Mouse (Mus musculus): Measurements from ENCODE around the gene 4933414I15Rik. TPM values are rescaled to one million over a fixed set of nuclear protein-coding genes. Genes with fewer than 3 reads are reported as not detected.

The 4933414I15Rik gene
- polyA plus RNA-seq, 1 experiment: 80.1 TPM

DNA sequence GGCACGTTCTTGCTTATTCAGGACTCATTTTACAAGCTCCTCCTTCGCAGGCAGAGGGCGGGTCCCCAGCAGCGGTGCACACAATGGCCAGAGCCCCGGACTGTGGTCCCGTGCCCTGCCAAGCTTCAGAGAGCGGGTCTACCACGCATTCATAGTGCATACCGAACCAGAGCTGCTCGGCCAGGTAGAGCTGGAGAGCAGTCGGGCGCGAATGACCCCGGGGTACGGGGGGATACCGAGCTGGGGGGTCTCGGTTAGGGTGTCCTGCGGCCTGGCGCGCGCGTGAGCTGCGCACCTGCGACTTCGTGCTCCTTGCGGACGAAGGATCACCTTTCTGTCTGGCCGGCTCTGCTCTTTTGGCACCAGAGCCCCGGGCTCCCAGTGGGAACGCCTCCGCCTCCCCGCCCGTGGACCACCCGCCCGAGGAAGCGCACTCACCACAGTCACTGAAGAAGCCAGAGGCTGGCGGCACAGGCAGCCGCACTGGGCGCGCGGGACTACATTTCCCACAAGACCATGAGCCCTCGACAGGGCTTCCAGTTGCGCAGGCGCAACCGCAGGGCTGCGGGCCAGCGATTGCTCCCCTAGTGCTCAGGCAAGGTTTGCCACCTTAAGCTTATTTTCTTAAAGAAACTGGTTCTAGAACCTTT is 27.8 kb downstream of the 4933414I15Rik start, which contains the start of gene Zfp2:
Zfp2 (minus strand) TSS at position 495 of the 650 bp plus-strand sequence.
- Histone ChIP-seq H3K4me1 (ENCODE audit: control insufficient read depth, insufficient read depth, low read length) (peaks cover 5% of the 10 kb centered on the region), H3K36me3 (ENCODE audit: control insufficient read depth, insufficient read depth, low read length) (no peaks in the 10 kb centered on the region), H3K4me3 (ENCODE audit: control insufficient read depth, low read depth, low read length) (peak within 1 kb of the TSS; percentile 93), H3K27ac (ENCODE audit: control insufficient read depth, insufficient read depth, low read depth, low read length) (peak within 1 kb of the TSS; percentile 1; the same call in 1 of the 2 replicates), H3K27me3 (ENCODE audit: control insufficient read depth, insufficient read depth, low read length) (no peaks in the 10 kb centered on the region)
- TF ChIP-seq POLR2A (IDR thresholded peaks at IDR 0.05; ENCODE audit: control insufficient read depth, low read depth, low read length) (no peak; the same call in 1 of the 2 replicates), CTCF (IDR thresholded peaks at IDR 0.05; ENCODE audit: control insufficient read depth, insufficient read depth, insufficient replicate concordance, low read depth, low read length) (peak; percentile 41; the same call in 1 of the 2 replicates)

- no peak for TF ChIP-seq CTCF (IDR thresholded peaks at IDR 0.05; ENCODE audit: control insufficient read depth, insufficient read depth, insufficient replicate concordance, low read depth, low read length)
- no peak for TF ChIP-seq POLR2A (IDR thresholded peaks at IDR 0.05; ENCODE audit: control insufficient read depth, low read depth, low read length)
- Histone ChIP-seq H3K4me3 (ENCODE audit: control insufficient read depth, low read depth, low read length) (no peak overlapping the region), H3K27ac (ENCODE audit: control insufficient read depth, insufficient read depth, low read depth, low read length) (no peak overlapping the region), H3K4me1 (ENCODE audit: control insufficient read depth, insufficient read depth, low read length) (peaks cover 5% of the 10 kb centered on the region), H3K36me3 (ENCODE audit: control insufficient read depth, insufficient read depth, low read length) (no peaks in the 10 kb centered on the region), H3K27me3 (ENCODE audit: control insufficient read depth, insufficient read depth, low read length) (no peaks in the 10 kb centered on the region)
Measured at GRCm38 (mm10) chr11:50914461-50914860, 29.1 kb downstream of the 4933414I15Rik start.

- no peak overlapping the region for H3K27ac ChIP-seq (ENCODE audit: control insufficient read depth, insufficient read depth, low read depth, low read length)
- H3K27me3 ChIP-seq (ENCODE audit: control insufficient read depth, insufficient read depth, low read length): no peaks in the 10 kb centered on the region
- no peak overlapping the region for H3K4me3 ChIP-seq (ENCODE audit: control insufficient read depth, low read depth, low read length)
- TF ChIP-seq CTCF (IDR thresholded peaks at IDR 0.05; ENCODE audit: control insufficient read depth, insufficient read depth, insufficient replicate concordance, low read depth, low read length) (no peak), POLR2A (IDR thresholded peaks at IDR 0.05; ENCODE audit: control insufficient read depth, low read depth, low read length) (no peak)
- no peaks in the 10 kb centered on the region for H3K36me3 ChIP-seq (ENCODE audit: control insufficient read depth, insufficient read depth, low read length)
- H3K4me1 ChIP-seq (ENCODE audit: control insufficient read depth, insufficient read depth, low read length): peaks cover 5% of the 10 kb centered on the region
Measured at GRCm38 (mm10) chr11:50913301-50913700, 30.3 kb downstream of the 4933414I15Rik start.

- no peaks in the 10 kb centered on the region for H3K4me1 ChIP-seq (ENCODE audit: control insufficient read depth, insufficient read depth, low read length)
- no peak overlapping the region for H3K27ac ChIP-seq (ENCODE audit: control insufficient read depth, insufficient read depth, low read depth, low read length)
- TF ChIP-seq CTCF (IDR thresholded peaks at IDR 0.05; ENCODE audit: control insufficient read depth, insufficient read depth, insufficient replicate concordance, low read depth, low read length) (no peak), POLR2A (IDR thresholded peaks at IDR 0.05; ENCODE audit: control insufficient read depth, low read depth, low read length) (no peak)
- no peaks in the 10 kb centered on the region for H3K36me3 ChIP-seq (ENCODE audit: control insufficient read depth, insufficient read depth, low read length)
- H3K4me3 ChIP-seq (ENCODE audit: control insufficient read depth, low read depth, low read length): no peak overlapping the region
- no peaks in the 10 kb centered on the region for H3K27me3 ChIP-seq (ENCODE audit: control insufficient read depth, insufficient read depth, low read length)
Measured at GRCm38 (mm10) chr11:50908136-50908535, 35.4 kb downstream of the 4933414I15Rik start.

- TF ChIP-seq CTCF (IDR thresholded peaks at IDR 0.05; ENCODE audit: control insufficient read depth, insufficient read depth, insufficient replicate concordance, low read depth, low read length) (no peak), POLR2A (IDR thresholded peaks at IDR 0.05; ENCODE audit: control insufficient read depth, low read depth, low read length) (no peak)
- Histone ChIP-seq H3K27me3 (ENCODE audit: control insufficient read depth, insufficient read depth, low read length) (no peaks in the 10 kb centered on the region), H3K36me3 (ENCODE audit: control insufficient read depth, insufficient read depth, low read length) (no peaks in the 10 kb centered on the region), H3K27ac (ENCODE audit: control insufficient read depth, insufficient read depth, low read depth, low read length) (no peak overlapping the region), H3K4me1 (ENCODE audit: control insufficient read depth, insufficient read depth, low read length) (no peaks in the 10 kb centered on the region), H3K4me3 (ENCODE audit: control insufficient read depth, low read depth, low read length) (no peak overlapping the region)
Measured at GRCm38 (mm10) chr11:50897359-50897758, 46.2 kb downstream of the 4933414I15Rik start.

DNA sequence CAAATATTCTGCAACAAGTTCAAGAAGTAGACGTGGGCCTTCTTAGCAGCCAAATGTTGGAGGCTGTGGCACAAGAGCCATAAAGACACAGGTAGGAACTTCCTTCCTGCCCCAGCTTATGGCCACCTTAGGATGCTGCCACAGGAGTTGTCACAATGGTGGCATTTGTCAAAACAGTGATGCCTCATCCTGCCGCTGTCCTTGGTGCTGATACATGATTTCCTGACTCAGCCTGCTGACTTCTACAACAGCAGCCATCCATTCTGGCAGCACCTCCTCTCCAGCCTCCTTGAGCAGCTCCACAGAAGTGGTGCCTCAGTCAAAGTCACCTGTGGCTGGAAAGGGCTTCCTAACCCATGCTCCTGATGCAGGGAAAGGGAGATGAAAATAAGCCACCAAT is 51.1 kb downstream of the 4933414I15Rik start:
- TF ChIP-seq CTCF (IDR thresholded peaks at IDR 0.05; ENCODE audit: control insufficient read depth, insufficient read depth, insufficient replicate concordance, low read depth, low read length) (no peak), POLR2A (IDR thresholded peaks at IDR 0.05; ENCODE audit: control insufficient read depth, low read depth, low read length) (no peak)
- Histone ChIP-seq H3K4me3 (ENCODE audit: control insufficient read depth, low read depth, low read length) (no peak overlapping the region), H3K4me1 (ENCODE audit: control insufficient read depth, insufficient read depth, low read length) (peaks cover 3% of the 10 kb centered on the region), H3K36me3 (ENCODE audit: control insufficient read depth, insufficient read depth, low read length) (no peaks in the 10 kb centered on the region), H3K27ac (ENCODE audit: control insufficient read depth, insufficient read depth, low read depth, low read length) (no peak overlapping the region), H3K27me3 (ENCODE audit: control insufficient read depth, insufficient read depth, low read length) (no peaks in the 10 kb centered on the region)

Other genes with a start within 250 kb of the 4933414I15Rik start
- gene Zfp354c, start 116.0 kb downstream of the 4933414I15Rik start, polyA plus RNA-seq (2012; rRNA removed): 1.5 and 2.1 TPM in 2 replicates
- 0.58 and 0.60 TPM in 2 replicates for gene Zfp879, start 102.2 kb downstream of the 4933414I15Rik start, polyA plus RNA-seq (2012; rRNA removed)
- gene Grm6, start 93.1 kb downstream of the 4933414I15Rik start, polyA plus RNA-seq (2012; rRNA removed): 0.79 and 0.91 TPM in 2 replicates
- 0.13 and 0.36 TPM in 2 replicates for gene Zfp454, start 56.1 kb downstream of the 4933414I15Rik start, polyA plus RNA-seq (2012; rRNA removed)
- gene Zfp2, start 27.6 kb downstream of the 4933414I15Rik start, polyA plus RNA-seq (2012; rRNA removed): 0.32 and 0.37 TPM in 2 replicates
- 1.8 and 1.9 TPM in 2 replicates for gene Zfp354b, start 12.1 kb downstream of the 4933414I15Rik start, polyA plus RNA-seq (2012; rRNA removed)
- not detected in 2 replicates for gene Prop1, start 10.0 kb upstream of the 4933414I15Rik start, polyA plus RNA-seq (2012; rRNA removed)
- 0.04 and 0.14 TPM in 2 replicates for gene Olfr1378, start 22.8 kb upstream of the 4933414I15Rik start, polyA plus RNA-seq (2012; rRNA removed)
- not detected in 2 replicates for gene Olfr1377, start 38.2 kb upstream of the 4933414I15Rik start, polyA plus RNA-seq (2012; rRNA removed)
- gene Olfr51, start 59.8 kb upstream of the 4933414I15Rik start, polyA plus RNA-seq (2012; rRNA removed): not detected in 2 replicates
- gene Olfr54, start 70.5 kb upstream of the 4933414I15Rik start, polyA plus RNA-seq (2012; rRNA removed): not detected in 2 replicates
- not detected in 2 replicates for gene Olfr1375, start 104.3 kb upstream of the 4933414I15Rik start, polyA plus RNA-seq (2012; rRNA removed)
- gene Zfp354a, start 115.5 kb upstream of the 4933414I15Rik start, polyA plus RNA-seq (2012; rRNA removed): 0.54 and 1.2 TPM in 2 replicates

Data from testis, adult 2 months (tissue).